Mouse (Mus musculus) heart, embryonic 14.5 days (tissue): ENCODE measurements at regions not wholly inside any gene's neighbourhood (a gene's known extent, or its start where the extent isn't known, plus 50 kb on each side); places are given as distances from the start of the nearest gene placed in this dataset.

Experiments
- ATAC-seq: fragments of 200-750 bp; cut with Nextera tagmentation; 2 replicates; pipeline ENCODE4 v1.8.0; 2017; ENCODE audit warnings: low read depth, moderate TSS enrichment; ENCODE audit not compliant: insufficient number of reproducible peaks, insufficient read depth, low FRiP score
- H3K27ac ChIP-seq, 2 experiments: fragments of 200-500 bp in 1 of 2; fragments of 300-500 bp in 1 of 2; sonication (generic) in 1 of 2; replicated peaks in 1 of 2; 2 replicates each; pipeline ENCODE4 v1.5.1; 2012 to 2014; ENCODE audit warnings: low read depth in 2 of 2, low read length in 2 of 2, control low read depth in 1 of 2, mild to moderate bottlenecking in 1 of 2, mixed read lengths in 1 of 2; ENCODE audit not compliant: control insufficient read depth in 1 of 2, insufficient read depth in 1 of 2
- H3K27me3 ChIP-seq: fragments of 300-500 bp; sonication (generic); 2 replicates; pipeline ENCODE4 v1.6.1; 2014; ENCODE audit warnings: mild to moderate bottlenecking, low read length, control low read depth; ENCODE audit not compliant: control insufficient read depth, insufficient read depth
- H3K36me3 ChIP-seq: fragments of 300-500 bp; sonication (generic); 2 replicates; pipeline ENCODE4 v1.6.1; 2014; ENCODE audit warnings: mild to moderate bottlenecking, control low read depth, low read length, mixed read lengths; ENCODE audit not compliant: control insufficient read depth, insufficient read depth
- H3K4me1 ChIP-seq, 2 experiments: fragments of 200-500 bp in 1 of 2; fragments of 300-500 bp in 1 of 2; sonication (generic) in 1 of 2; 2 replicates each; pipeline ENCODE4 v1.6.1; 2012 to 2014; ENCODE audit warnings: low read length in 2 of 2, control low read depth in 1 of 2, mixed read lengths in 1 of 2; ENCODE audit not compliant: control insufficient read depth in 2 of 2, insufficient read depth in 2 of 2
- H3K4me2 ChIP-seq: fragments of 300-500 bp; sonication (generic); 2 replicates; pipeline ENCODE4 v1.6.1; 2014; ENCODE audit warnings: mild to moderate bottlenecking, low read length
- H3K4me3 ChIP-seq, 2 experiments: fragments of 200-500 bp in 1 of 2; fragments of 300-500 bp in 1 of 2; sonication (generic) in 1 of 2; 2 replicates each; pipeline ENCODE4 v1.5.1; 2012 to 2014; ENCODE audit warnings: low read length in 2 of 2, mild to moderate bottlenecking in 2 of 2, control low read depth in 1 of 2, low read depth in 1 of 2, moderate library complexity in 1 of 2; ENCODE audit not compliant: control insufficient read depth in 1 of 2, insufficient read depth in 1 of 2
- H3K9ac ChIP-seq: fragments of 300-500 bp; sonication (generic); 2 replicates; pipeline ENCODE4 v1.6.1; 2014; ENCODE audit warnings: mild to moderate bottlenecking, low read length
- H3K9me3 ChIP-seq: fragments of 300-500 bp; sonication (generic); 2 replicates; pipeline ENCODE4 v1.6.1; 2016; ENCODE audit warnings: low read length, control low read depth; ENCODE audit not compliant: control insufficient read depth
- WGBS: fragments of 180-500 bp; shearing (Covaris S2); extraction: QIAGEN DNeasy Blood & Tissue Kit; methylation state at CpG from one replicate; pipeline ENCODE4 v1.1.7; 2014; 5-methylcytosine and 5-hydroxymethylcytosine counted together

DNA sequence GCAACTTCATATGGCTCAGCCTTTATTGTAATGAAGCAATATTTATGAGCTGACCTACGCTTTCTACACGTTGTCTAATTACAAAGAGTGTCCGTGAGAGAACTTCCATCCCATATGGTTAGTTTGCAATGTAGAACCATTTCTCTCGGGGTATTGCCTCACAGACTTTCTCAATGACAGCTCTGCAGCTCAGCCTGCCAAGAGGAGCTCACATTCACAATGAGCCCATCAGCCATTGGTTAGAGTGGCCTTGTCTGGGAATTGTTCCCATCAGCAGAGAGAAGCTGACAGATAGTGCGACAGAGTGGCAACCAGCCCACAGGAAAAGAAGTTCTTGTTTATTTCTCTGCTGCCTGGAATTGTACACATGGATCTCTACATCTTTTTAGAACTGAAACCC, 409.7 kb downstream of the Zfp704 start:
- peak; percentile 59; the same call in 1 of the 2 replicates for ATAC-seq
- H3K4me3 ChIP-seq = no peak overlapping the region
- H3K4me2 ChIP-seq = no peak overlapping the region
- no peaks in the 10 kb centered on the region for H3K36me3 ChIP-seq
- 38% methylated on average over 5 of the region's 5 CpGs for WGBS
- no peak overlapping the region; a peak in 1 of 4 replicates for H3K27ac ChIP-seq
- H3K4me1 ChIP-seq = peaks cover 0 to 12% of the 10 kb centered on the region in 2 experiments; a peak in 2 of 4 replicates
- no peak overlapping the region for H3K9ac ChIP-seq
- no peaks in the 10 kb centered on the region for H3K27me3 ChIP-seq
- no peaks in the 10 kb centered on the region for H3K9me3 ChIP-seq

DNA sequence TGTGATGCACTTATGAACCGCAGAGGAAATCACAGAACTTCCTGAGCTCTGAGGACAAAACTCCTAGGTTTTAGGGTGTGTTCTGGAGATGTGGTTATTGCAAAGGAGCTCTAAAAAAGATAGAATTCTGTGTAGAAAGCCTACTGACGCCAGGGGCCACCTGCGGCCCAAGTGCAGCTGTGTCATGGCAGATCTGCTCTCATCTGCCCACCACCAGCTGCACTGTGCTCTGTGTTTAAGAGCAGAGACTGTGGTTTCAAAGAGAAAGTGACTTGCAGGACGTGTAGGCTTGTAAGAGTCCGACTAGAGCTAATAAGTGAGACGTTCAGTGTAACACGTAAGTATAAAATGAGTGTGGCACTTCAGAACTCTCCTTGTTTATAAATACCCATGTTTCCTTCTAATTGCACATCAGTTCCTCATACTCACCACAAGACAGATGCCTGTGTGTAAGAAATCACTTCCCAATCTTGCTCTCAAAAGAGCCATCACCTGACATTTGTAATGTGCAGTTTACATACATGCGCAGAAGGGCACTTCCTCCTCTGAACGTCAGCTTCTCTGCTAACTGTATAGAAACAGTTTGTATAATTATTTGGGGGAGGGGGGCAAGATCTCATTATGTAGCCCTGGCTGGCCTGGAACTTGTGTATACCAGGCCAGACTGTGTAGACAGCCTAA, 411.1 kb downstream of the Zfp704 start:
- Histone ChIP-seq H3K36me3 (no peaks in the 10 kb centered on the region), H3K9ac (no peak overlapping the region), H3K4me3 (no peak overlapping the region), H3K4me2 (no peak overlapping the region), H3K27me3 (no peaks in the 10 kb centered on the region), H3K9me3 (no peaks in the 10 kb centered on the region), H3K4me1 (peaks cover 0 to 12% of the 10 kb centered on the region in 2 experiments; a peak in 2 of 4 replicates), H3K27ac (no peak overlapping the region)
- no peak for ATAC-seq
- 84% methylated on average over 9 of the region's 9 CpGs for WGBS

DNA sequence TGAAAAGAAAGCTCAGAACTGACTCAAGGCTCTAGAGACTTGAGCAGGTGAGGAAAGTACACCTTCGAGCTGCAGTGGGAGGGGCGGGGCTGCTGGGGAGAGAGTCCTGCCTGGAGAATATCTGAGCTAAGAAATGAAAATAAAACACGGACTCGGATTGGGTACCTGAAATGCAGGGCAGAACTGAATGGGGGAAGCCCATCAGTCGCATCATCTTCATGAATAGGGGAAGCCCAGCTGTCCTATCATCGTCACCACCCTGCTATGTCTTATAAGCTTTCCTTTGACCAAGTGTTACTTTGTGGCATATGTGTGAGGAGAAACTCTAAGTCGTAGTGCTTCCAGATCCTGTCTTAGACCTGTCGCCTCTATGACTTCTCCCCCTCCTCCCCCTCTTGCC, 414.1 kb downstream of the Zfp704 start:
- Histone ChIP-seq H3K4me2 (no peak overlapping the region), H3K27ac (no peak overlapping the region), H3K36me3 (no peaks in the 10 kb centered on the region), H3K4me3 (no peak overlapping the region), H3K4me1 (peaks cover 0 to 9% of the 10 kb centered on the region in 2 experiments; a peak in 2 of 4 replicates), H3K27me3 (no peaks in the 10 kb centered on the region), H3K9me3 (no peaks in the 10 kb centered on the region), H3K9ac (no peak overlapping the region)
- ATAC-seq = no peak
- WGBS = 78% methylated on average over 8 of the region's 8 CpGs

DNA sequence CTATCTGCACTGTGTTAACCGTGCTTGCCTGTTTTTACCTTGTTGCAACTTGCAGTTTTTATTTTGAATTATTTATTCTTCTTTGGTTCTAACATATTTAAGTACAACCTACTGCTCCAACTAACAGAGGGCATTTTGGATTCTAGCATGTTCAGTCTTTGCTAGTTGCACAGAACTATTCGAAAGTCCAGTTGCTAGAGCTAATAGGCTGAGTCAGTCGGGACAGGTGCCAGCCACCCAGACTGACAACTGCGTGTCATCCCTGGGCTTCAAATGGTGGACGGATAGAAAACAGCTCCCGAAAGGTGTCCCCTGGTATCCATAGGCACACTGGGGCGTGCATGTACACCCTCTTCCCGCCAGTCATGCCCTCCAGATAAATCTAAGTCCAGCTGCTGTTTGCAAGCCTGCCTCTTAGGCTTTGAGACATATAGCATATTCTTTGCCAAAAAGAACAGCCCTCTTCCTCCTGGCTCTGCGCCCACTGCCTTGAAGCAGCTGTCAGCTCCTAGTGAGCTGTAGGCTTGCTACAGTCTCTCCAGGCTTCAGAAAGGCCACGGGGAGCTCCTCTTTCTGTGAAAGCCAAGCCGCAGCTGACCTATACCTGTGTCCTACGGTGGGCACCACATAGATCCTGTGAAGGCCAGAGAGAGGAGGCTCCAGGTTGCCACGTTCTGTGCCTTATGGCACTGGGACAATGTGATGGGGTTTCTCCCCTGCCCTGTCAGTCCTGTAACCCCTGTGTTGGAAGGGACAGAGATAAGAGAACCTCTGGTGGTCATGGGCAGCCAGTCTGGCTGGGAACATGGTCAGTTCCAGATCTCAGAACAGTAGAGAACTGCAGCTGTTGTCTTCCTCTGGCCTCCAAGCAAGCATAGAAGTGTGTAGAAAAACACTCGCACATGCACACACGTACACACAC, 420.3 kb downstream of the Zfp704 start:
- Histone ChIP-seq H3K36me3 (no peaks in the 10 kb centered on the region), H3K4me2 (no peak overlapping the region), H3K9me3 (no peaks in the 10 kb centered on the region), H3K27me3 (no peaks in the 10 kb centered on the region), H3K4me1 (peaks cover 4 to 5% of the 10 kb centered on the region in 2 experiments; a peak in 2 of 4 replicates), H3K27ac (no peak overlapping the region), H3K4me3 (no peak overlapping the region), H3K9ac (no peak overlapping the region)
- 67% methylated on average over 15 of the region's 15 CpGs for WGBS
- no peak; the same call in 1 of the 2 replicates for ATAC-seq

DNA sequence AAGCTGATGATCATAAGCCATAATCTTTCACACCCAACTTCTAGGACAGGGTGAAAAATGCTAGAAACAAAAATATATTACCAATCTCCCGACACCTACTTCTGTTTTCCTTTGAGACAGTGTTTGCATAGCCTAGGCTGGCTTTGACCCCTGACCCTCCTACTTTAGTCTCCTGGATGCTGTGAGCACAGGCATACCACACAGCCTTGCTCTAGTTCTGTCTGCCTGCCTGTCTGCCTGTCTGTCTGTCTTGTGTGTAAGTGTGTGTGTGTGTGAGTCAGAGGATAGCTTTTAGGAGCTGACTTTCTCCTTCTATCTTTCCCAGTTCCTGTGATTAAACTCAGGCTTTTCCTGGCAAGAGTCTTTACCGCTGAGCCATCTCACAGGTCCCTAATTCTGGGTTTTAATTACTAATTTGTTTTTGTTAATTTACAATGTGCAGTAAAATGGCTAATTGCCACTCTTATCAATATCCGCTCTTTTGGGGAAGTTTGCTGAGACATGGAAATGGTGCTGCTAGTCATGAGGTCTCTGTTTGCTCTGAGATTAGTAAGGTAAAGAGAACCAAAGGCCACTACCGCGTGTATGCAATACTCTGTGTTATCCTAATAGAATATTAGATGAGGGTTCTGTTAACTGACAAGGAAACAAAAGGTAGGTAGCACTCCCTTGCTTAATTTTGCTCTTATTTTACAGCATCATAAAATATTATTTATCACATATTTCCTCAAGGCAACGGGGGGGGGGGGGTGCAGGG, 423.3 kb downstream of the Zfp704 start:
- Histone ChIP-seq H3K9me3 (no peaks in the 10 kb centered on the region), H3K27me3 (no peaks in the 10 kb centered on the region), H3K4me1 (peaks cover 4 to 5% of the 10 kb centered on the region in 2 experiments; a peak in 2 of 4 replicates), H3K27ac (no peak overlapping the region), H3K4me2 (no peak overlapping the region), H3K4me3 (no peak overlapping the region), H3K36me3 (no peaks in the 10 kb centered on the region), H3K9ac (no peak overlapping the region)
- WGBS = 74% methylated on average over 6 of the region's 6 CpGs
- ATAC-seq = no peak

DNA sequence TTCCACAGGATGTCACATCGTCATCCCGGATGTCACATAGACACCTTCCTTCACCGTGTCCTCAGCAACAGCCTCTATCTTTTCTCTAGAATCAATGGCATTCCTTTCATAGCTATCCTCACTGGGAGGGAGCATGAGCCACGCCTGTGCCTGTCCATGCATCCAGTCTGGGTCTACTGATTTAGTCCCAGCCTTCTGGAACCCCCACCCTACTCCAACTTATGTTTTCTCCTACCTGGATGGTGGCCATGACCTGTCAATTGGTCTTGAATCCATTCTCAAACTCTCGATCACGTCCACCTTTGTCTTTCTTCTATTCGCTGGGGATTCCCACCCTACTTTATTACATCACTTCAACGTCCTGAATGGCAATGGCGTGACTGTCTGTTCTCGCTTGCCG, 428.3 kb downstream of the Zfp704 start:
- no peaks in the 10 kb centered on the region for H3K4me1 ChIP-seq
- no peaks in the 10 kb centered on the region for H3K27me3 ChIP-seq
- H3K36me3 ChIP-seq = no peaks in the 10 kb centered on the region
- H3K4me3 ChIP-seq = no peak overlapping the region
- no peaks in the 10 kb centered on the region for H3K9me3 ChIP-seq
- H3K9ac ChIP-seq = no peak overlapping the region
- H3K4me2 ChIP-seq = no peak overlapping the region
- no peak for ATAC-seq
- H3K27ac ChIP-seq = no peak overlapping the region
- 73% methylated on average over 11 of the region's 11 CpGs for WGBS

DNA sequence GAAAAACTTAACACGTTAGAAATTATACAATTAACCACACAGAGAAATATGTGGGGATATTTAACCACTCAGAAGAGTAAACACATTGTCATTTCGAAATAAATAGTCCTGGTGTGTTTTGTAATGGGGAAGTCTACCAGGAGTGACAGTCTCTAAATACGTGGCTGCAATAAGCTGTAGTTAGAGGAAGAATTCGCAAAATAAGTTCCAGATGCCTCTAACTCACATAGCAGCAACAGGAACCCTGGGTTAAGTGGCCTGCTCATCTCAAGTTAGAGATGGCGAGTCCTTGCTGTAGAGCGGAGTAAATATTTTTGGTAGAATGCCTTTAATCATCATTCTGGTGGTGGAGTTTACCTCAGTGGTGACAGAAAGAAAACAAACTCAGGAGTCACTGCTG, 430.2 kb downstream of the Zfp704 start:
- H3K9me3 ChIP-seq = no peaks in the 10 kb centered on the region
- no peaks in the 10 kb centered on the region for H3K27me3 ChIP-seq
- no peak overlapping the region for H3K9ac ChIP-seq
- H3K27ac ChIP-seq = no peak overlapping the region
- ATAC-seq = no peak
- H3K36me3 ChIP-seq = no peaks in the 10 kb centered on the region
- 67% methylated on average over 6 of the region's 6 CpGs for WGBS
- no peak overlapping the region for H3K4me2 ChIP-seq
- no peak overlapping the region for H3K4me3 ChIP-seq
- no peaks in the 10 kb centered on the region for H3K4me1 ChIP-seq
